Mouse (Mus musculus): ENCODE measurements around the gene Dynlt1b. TPM values are rescaled to one million over a fixed set of nuclear protein-coding genes. Genes with fewer than 3 reads are reported as not detected.
A peak's percentile ranks its signal among the peaks of the same experiment; 100 is the strongest.
"Not testable (repeated sequence)": the region's sequence is repeated elsewhere in the genome, so short reads cannot be mapped to it uniquely, and the experiment has no call there.

The Dynlt1b gene
- polyA plus RNA-seq, 1 experiment from 2014 or later = 683 TPM

GRCm38 (mm10) chr17:6400097-6400489 is 29.8 kb upstream of the Dynlt1b start:
- not testable (repeated sequence) for H3K27me3 ChIP-seq; H3K9me3 ChIP-seq; H3K36me3 ChIP-seq (replicated peaks); H3K9ac ChIP-seq; H3K4me2 ChIP-seq; H3K4me3 ChIP-seq (replicated peaks)
- peak overlapping the region; percentile 81 for H3K27ac ChIP-seq
- ATAC-seq (ENCODE audit: low FRiP score) = peak; percentile 66
- 70% methylated on average over 4 of the region's 4 CpGs for WGBS
- peaks cover 12% of the 10 kb centered on the region for H3K4me1 ChIP-seq

- ATAC-seq (ENCODE audit: low FRiP score); H3K36me3 ChIP-seq (replicated peaks); H3K27me3 ChIP-seq; H3K4me1 ChIP-seq; H3K9me3 ChIP-seq; H3K27ac ChIP-seq; H3K9ac ChIP-seq; H3K4me3 ChIP-seq (replicated peaks); H3K4me2 ChIP-seq: not testable (repeated sequence)
- WGBS = 62% methylated on average over 1 of the region's 1 CpGs
Observed at GRCm38 (mm10) chr17:6404493-6404892, 25.4 kb upstream of the Dynlt1b start.

GRCm38 (mm10) chr17:6406972-6407371 is 22.9 kb upstream of the Dynlt1b start:
- ATAC-seq (ENCODE audit: low FRiP score); H3K9ac ChIP-seq: not testable (repeated sequence)
- 82% methylated on average over 1 of the region's 2 CpGs for WGBS

GRCm38 (mm10) chr17:6410713-6411213 is 19.1 kb upstream of the Dynlt1b start:
- H3K4me1 ChIP-seq; H3K9me3 ChIP-seq; H3K4me3 ChIP-seq (replicated peaks); H3K27me3 ChIP-seq; H3K4me2 ChIP-seq; H3K27ac ChIP-seq; H3K36me3 ChIP-seq (replicated peaks); ATAC-seq (ENCODE audit: low FRiP score); H3K9ac ChIP-seq: not testable (repeated sequence)
- whole genome bisulfite sequencing = 64% methylated on average over 6 of the region's 6 CpGs

More at GRCm38 (mm10) chr17:6406972-6407371, 22.9 kb upstream of the Dynlt1b start:
- not testable (repeated sequence) for H3K27me3 ChIP-seq; H3K27ac ChIP-seq; H3K4me1 ChIP-seq; H3K4me3 ChIP-seq (replicated peaks); H3K9me3 ChIP-seq; H3K4me2 ChIP-seq; H3K36me3 ChIP-seq (replicated peaks)

- 44% methylated on average over 5 of the region's 7 CpGs for WGBS
- not testable (repeated sequence) for ATAC-seq (ENCODE audit: low FRiP score); H3K27me3 ChIP-seq; H3K9ac ChIP-seq; H3K4me2 ChIP-seq; H3K4me1 ChIP-seq; H3K27ac ChIP-seq; H3K4me3 ChIP-seq (replicated peaks); H3K9me3 ChIP-seq; H3K36me3 ChIP-seq (replicated peaks)
Observed at GRCm38 (mm10) chr17:6417118-6417517, 12.8 kb upstream of the Dynlt1b start.

- H3K9ac ChIP-seq; H3K36me3 ChIP-seq (replicated peaks); ATAC-seq (ENCODE audit: low FRiP score); H3K4me2 ChIP-seq; H3K4me1 ChIP-seq; H3K27ac ChIP-seq; H3K9me3 ChIP-seq; H3K27me3 ChIP-seq; H3K4me3 ChIP-seq (replicated peaks): not testable (repeated sequence)
- 98% methylated on average over 2 of the region's 2 CpGs for WGBS
Observed at GRCm38 (mm10) chr17:6420557-6420956, 9.4 kb upstream of the Dynlt1b start.

- H3K27ac ChIP-seq; H3K36me3 ChIP-seq (replicated peaks); H3K9ac ChIP-seq; H3K27me3 ChIP-seq; H3K4me2 ChIP-seq; H3K4me1 ChIP-seq; H3K4me3 ChIP-seq (replicated peaks); H3K9me3 ChIP-seq: not testable (repeated sequence)
- WGBS = 32% methylated on average over 12 of the region's 14 CpGs
- peak; percentile 47; the same call in 1 of the 2 replicates for ATAC-seq (ENCODE audit: low FRiP score)
Observed at GRCm38 (mm10) chr17:6421547-6422326, 8.2 kb upstream of the Dynlt1b start.

GRCm38 (mm10) chr17:6422370-6422769 is 7.5 kb upstream of the Dynlt1b start:
- H3K4me3 ChIP-seq (replicated peaks) = not testable (repeated sequence)

GRCm38 (mm10) chr17:6422805-6423204 is 7.1 kb upstream of the Dynlt1b start:
- H3K4me1 ChIP-seq; H3K27me3 ChIP-seq; H3K36me3 ChIP-seq (replicated peaks); H3K9ac ChIP-seq; H3K4me2 ChIP-seq; ATAC-seq (ENCODE audit: low FRiP score); H3K27ac ChIP-seq; H3K9me3 ChIP-seq; H3K4me3 ChIP-seq (replicated peaks): not testable (repeated sequence)
- WGBS = 62% methylated on average over 3 of the region's 3 CpGs

More at GRCm38 (mm10) chr17:6422370-6422769, 7.5 kb upstream of the Dynlt1b start:
- not testable (repeated sequence) for H3K36me3 ChIP-seq (replicated peaks); H3K4me2 ChIP-seq; H3K4me1 ChIP-seq; H3K9ac ChIP-seq; H3K9me3 ChIP-seq; H3K27me3 ChIP-seq; H3K27ac ChIP-seq; ATAC-seq (ENCODE audit: low FRiP score)
- WGBS = 49% methylated on average over 2 of the region's 2 CpGs

GRCm38 (mm10) chr17:6424294-6424980 is 5.5 kb upstream of the Dynlt1b start:
- not testable (repeated sequence) for H3K4me3 ChIP-seq (replicated peaks); H3K9ac ChIP-seq; H3K27me3 ChIP-seq; H3K36me3 ChIP-seq (replicated peaks); ATAC-seq (ENCODE audit: low FRiP score); H3K4me1 ChIP-seq; H3K9me3 ChIP-seq; H3K4me2 ChIP-seq
- H3K27ac ChIP-seq = 0 out of 2 replicates have a peak overlapping the region, but pooled peaks have one; percentile 32
- WGBS = 72% methylated on average over 12 of the region's 12 CpGs

- WGBS = 81% methylated on average over 3 of the region's 3 CpGs
- H3K4me3 ChIP-seq (replicated peaks); H3K27ac ChIP-seq; H3K27me3 ChIP-seq; H3K36me3 ChIP-seq (replicated peaks); H3K9me3 ChIP-seq; ATAC-seq (ENCODE audit: low FRiP score); H3K9ac ChIP-seq; H3K4me2 ChIP-seq; H3K4me1 ChIP-seq: not testable (repeated sequence)
Observed at GRCm38 (mm10) chr17:6425325-6425724, 4.6 kb upstream of the Dynlt1b start.

GRCm38 (mm10) chr17:6426869-6427268 is 3.0 kb upstream of the Dynlt1b start:
- not testable (repeated sequence) for H3K9ac ChIP-seq; H3K4me2 ChIP-seq; H3K36me3 ChIP-seq (replicated peaks); H3K4me1 ChIP-seq; ATAC-seq (ENCODE audit: low FRiP score); H3K27me3 ChIP-seq; H3K27ac ChIP-seq; H3K4me3 ChIP-seq (replicated peaks); H3K9me3 ChIP-seq
- WGBS = 87% methylated on average over 6 of the region's 8 CpGs

GRCm38 (mm10) chr17:6428926-6429325 is 986 bp upstream of the Dynlt1b start:
- not testable (repeated sequence) for H3K4me2 ChIP-seq; ATAC-seq (ENCODE audit: low FRiP score); H3K9me3 ChIP-seq; H3K27ac ChIP-seq; H3K27me3 ChIP-seq; H3K9ac ChIP-seq; H3K4me3 ChIP-seq (replicated peaks)
- 92% methylated on average over 2 of the region's 2 CpGs for WGBS
- H3K36me3 ChIP-seq (replicated peaks) = peaks cover 13% of the 10 kb centered on the region
- H3K4me1 ChIP-seq = peaks cover 15% of the 10 kb centered on the region

Data from forebrain, embryonic 12.5 days (tissue).